Mouse (Mus musculus): ENCODE results near the gene Gm45140.

Gene Gm45140

DNA sequence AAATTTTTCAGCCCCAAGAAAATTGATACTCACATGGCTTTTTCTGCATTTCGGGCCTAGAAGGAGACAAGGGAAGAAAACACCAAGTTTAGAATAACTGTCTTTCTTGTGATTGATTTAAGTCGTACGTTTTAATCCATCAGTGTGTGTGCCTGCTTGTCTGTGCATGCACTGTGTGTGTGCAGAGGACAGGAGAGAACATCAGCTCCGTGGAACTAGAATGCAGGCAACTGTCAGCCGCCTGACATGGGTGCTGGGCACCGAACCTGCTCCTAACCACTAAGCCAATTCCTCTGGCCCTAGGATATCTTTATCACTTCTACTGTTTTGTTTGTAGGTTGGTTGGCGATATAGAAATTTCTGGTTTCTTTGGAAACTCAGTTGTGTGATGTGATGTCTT, at the start of gene Gm45140:
TSS of gene Gm45140 (minus strand) at position 101 of the 400 bp plus-strand sequence.
- no peak for DNase-seq (ENCODE audit: low spot score in 2 of 2)

DNA sequence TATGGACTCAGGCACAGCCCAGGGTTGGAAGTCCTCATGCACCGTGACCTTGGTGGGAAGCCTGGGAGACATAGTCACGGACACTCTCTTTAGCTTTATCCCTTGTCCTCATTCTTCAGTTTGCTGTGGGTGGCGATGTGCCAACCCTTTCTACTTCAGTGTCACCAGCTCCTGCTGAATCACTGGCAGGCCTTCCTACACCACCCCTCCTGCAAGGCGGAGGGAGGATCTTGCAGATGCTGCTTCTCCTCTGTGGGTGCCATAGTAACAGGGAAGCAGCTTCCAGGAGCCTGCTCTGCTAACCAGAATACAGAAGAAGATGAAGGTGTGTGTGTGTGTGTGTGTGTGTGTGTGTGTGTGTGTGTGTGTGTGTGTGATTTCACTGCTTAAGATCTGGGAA, 47.2 kb upstream of the Gm45140 start:
- DNase-seq (ENCODE audit: low spot score in 2 of 2) = peak; percentile 71 to 85

- DNase-seq (ENCODE audit: low spot score in 2 of 2) = no peak
Observed at GRCm38 (mm10) chr6:87882221-87882620, 46.6 kb upstream of the Gm45140 start.

- DNase-seq (ENCODE audit: low spot score in 2 of 2) = no peak
Observed at GRCm38 (mm10) chr6:87879628-87880027, 44.0 kb upstream of the Gm45140 start.

- DNase-seq (ENCODE audit: low spot score in 2 of 2) = no peak
Observed at GRCm38 (mm10) chr6:87879010-87879409, 43.4 kb upstream of the Gm45140 start.

- DNase-seq (ENCODE audit: low spot score in 2 of 2) = no peak
Observed at GRCm38 (mm10) chr6:87876068-87876643, 40.6 kb upstream of the Gm45140 start.

- no peak for DNase-seq (ENCODE audit: low spot score in 2 of 2)
Observed at GRCm38 (mm10) chr6:87875562-87875961, 40.0 kb upstream of the Gm45140 start.

- DNase-seq (ENCODE audit: low spot score in 2 of 2) = no peak
Observed at GRCm38 (mm10) chr6:87875083-87875482, 39.5 kb upstream of the Gm45140 start.

- no peak for DNase-seq (ENCODE audit: low spot score in 2 of 2)
Observed at GRCm38 (mm10) chr6:87873963-87874362, 38.4 kb upstream of the Gm45140 start.

DNA sequence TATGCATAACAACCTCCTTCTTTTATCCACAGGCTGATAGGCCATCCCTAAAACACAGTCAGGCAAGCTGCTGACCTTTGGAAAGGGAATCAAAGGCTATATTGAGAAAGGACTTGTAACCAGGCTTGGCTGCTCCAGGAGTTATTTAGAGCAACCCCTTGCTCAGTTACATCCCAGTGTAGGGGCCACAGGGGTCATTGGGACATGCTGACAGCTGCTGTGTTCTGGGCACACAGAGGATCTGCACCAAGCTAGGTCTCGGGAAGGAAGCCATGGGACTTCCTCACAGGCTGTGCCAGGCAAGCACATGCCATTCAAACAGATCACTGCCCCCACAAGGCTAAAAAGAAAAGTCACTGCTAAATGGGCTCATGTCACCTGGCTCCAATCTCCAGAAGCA, 37.5 kb upstream of the Gm45140 start:
- DNase-seq (ENCODE audit: low spot score in 2 of 2) = no peak

- DNase-seq (ENCODE audit: low spot score in 2 of 2) = no peak
Observed at GRCm38 (mm10) chr6:87871240-87871639, 35.6 kb upstream of the Gm45140 start.

- DNase-seq (ENCODE audit: low spot score in 2 of 2) = no peak
Observed at GRCm38 (mm10) chr6:87870440-87870839, 34.8 kb upstream of the Gm45140 start.

DNA sequence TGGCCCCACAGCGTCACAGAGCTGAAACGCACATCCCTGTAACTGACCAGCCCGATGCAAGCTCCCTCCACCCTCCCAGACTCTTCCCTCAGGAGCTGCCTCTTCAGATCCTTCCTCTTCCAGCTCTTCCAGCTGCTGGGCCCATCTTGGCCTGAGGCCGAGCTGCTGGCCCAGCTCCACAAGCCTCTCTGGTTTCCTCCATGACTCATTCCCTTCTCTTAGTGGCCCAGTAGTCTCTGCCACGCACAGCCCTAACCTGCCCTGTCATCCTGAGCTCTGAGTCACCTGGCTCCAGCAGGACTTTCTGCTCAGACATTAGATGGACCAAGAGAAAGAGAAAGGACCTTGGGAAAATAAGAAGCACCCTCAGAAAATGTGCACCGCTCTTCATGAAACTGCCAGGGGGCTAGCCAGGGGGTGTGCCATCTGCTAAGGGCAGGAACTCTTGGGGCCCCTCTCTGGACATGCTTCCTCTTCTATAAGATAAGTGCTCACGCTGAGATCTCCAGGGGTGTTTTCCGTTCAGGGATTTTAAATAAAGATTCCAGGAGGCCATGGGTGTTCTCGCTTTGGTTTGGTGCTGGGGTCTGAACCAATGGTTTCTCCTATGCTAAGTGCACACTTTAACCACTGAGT, 33.4 kb upstream of the Gm45140 start:
- DNase-seq (ENCODE audit: low spot score in 2 of 2) = no peak

GRCm38 (mm10) chr6:87867256-87867655, 31.7 kb upstream of the Gm45140 start:
- no peak for DNase-seq (ENCODE audit: low spot score in 2 of 2)

DNA sequence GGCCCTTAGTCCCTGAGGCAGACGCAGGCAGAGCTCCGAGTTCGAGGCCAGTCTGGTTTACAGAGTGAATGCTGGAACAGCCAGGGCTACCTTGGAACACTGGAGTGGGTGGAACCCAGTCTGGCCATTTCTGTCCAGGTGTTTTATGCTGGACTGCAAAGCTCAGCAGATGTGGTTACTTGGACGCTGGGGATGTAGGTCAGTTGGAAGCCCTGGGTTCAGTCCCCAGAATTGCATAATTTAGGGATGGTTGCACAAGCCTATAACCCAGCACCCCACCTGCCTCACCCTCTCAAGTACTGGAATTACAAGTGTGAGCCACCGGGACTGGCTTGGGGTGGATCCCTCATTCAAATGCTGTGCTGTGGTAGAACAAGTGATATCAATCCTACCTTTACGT, 30.6 kb upstream of the Gm45140 start:
- DNase-seq (ENCODE audit: low spot score in 2 of 2) = no peak

DNA sequence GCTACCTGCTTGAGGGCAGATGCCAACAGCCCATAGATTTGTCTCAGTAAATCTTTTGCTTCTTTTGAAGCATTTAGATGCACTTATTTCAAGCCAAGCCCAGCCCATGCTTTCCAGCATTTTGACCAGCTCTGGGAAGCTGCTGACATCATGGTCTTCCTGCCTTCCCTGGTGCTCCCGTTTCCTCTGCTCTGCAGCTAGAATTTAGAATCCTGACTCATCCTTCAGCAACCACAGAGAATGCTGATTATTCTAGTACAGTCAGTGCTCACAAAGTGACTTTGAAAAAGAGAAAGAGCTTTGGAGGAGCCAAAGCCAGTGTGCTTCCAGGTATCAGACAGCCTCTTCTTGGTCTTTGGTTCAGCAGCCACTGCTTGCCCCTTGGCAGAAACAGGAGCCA, 21.5 kb upstream of the Gm45140 start:
- no peak for DNase-seq (ENCODE audit: low spot score in 2 of 2)

- no peak for DNase-seq (ENCODE audit: low spot score in 2 of 2)
Observed at GRCm38 (mm10) chr6:87853446-87853845, 17.9 kb upstream of the Gm45140 start.

- DNase-seq (ENCODE audit: low spot score in 2 of 2) = no peak
Observed at GRCm38 (mm10) chr6:87851871-87852270, 16.3 kb upstream of the Gm45140 start.

DNA sequence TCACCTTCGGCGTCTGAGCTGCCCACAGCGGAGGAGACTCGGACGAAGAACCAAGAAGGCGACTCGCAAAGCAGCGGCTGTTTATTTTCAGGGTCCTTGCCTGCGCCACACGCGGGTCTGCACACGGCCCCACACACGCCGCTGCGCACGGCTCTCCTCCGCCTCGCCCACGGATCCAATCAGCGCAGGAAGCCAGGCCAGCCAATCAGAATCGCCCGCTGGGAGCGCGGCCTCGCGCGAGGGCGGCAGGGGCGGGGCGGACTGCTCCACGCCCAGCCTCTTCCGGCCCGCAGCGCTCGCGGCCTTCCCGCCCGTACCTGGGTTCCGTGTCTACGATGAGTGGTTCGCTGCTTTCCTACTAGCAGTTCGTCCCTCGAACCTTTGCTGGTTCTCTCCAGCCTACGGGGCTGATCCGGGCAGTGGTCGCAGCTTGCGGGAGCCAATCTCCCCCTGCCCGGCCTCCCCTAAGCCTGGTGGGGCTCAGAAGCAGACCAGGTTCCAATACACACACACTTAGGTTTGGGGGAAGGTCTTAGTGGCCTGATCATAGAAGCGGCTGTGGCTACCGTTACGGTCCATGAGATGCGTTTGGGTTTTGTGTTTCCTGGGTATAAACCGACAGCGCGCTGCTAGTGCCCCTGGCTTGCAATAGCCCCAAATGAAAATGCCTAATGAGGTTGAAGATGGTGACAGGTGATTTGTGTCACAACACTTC, 15.5 kb upstream of the Gm45140 start, which contains the start of gene Cnbp:
TSS of gene Cnbp (minus strand) at position 207 of the 715 bp plus-strand sequence.
- peak; percentile 92 to 96 for DNase-seq (ENCODE audit: low spot score in 2 of 2)

GRCm38 (mm10) chr6:87850155-87850899, 14.7 kb upstream of the Gm45140 start:
- peak in 1 of 2 experiments; percentile 24 for DNase-seq (ENCODE audit: low spot score in 2 of 2)

DNA sequence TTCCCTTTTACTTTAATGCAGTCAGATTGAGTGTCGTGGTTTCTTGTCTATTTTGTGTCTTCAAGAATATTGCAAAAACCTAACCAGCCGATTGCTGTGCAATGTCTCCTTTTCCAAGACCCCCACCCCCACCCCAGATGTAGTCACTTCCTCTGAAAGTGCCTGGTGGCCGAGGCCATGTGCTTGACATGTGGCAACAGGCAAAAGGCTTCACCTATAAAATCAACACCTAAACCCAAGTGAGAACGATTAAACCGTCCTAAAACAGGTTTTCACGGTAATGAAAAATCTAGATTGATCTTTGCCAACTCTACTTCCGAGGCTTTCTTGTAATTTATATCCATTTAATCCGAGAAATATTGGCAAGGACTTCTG, 14.2 kb upstream of the Gm45140 start:
- no peak for DNase-seq (ENCODE audit: low spot score in 2 of 2)

DNA sequence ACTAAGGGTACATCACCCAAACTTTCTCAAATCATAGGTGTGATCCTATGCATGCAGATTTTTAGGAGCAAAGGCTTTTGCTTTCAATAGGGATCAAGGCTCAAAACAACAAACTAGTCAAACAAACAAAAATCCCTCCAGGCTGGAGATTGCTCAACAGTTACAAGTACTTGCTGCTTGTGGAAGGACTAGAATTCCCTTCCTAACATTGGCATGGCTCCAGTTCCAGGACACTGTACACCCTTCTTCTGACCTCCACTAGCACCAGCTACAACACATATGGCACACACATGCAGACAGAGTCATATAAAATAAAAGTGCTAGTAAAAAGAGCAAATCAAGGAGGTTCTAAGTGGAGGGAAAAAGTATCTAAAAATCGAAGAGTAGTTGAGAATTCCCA, 11.2 kb upstream of the Gm45140 start:
- no peak for DNase-seq (ENCODE audit: low spot score in 2 of 2)
